Mouse (Mus musculus): Measurements from ENCODE around the gene Rmdn2.

Gene Rmdn2

GRCm38 (mm10) chr17:79614691-79615588 is 3.3 kb downstream of the Rmdn2 start:
- in situ Hi-C loops (cut with MboI; ENCODE audit: low sequenced_read_pairs) = no loop called here

GRCm38 (mm10) chr17:79615897-79616296 is 4.2 kb downstream of the Rmdn2 start:
- in situ Hi-C loops (cut with MboI; ENCODE audit: low sequenced_read_pairs) = no loop called here

- in situ Hi-C loops (cut with MboI; ENCODE audit: low sequenced_read_pairs) = no loop called here
Observed at GRCm38 (mm10) chr17:79616621-79617020, 5.0 kb downstream of the Rmdn2 start.

- in situ Hi-C loops (cut with MboI; ENCODE audit: low sequenced_read_pairs) = no loop called here
Observed at GRCm38 (mm10) chr17:79618455-79618854, 6.8 kb downstream of the Rmdn2 start.

GRCm38 (mm10) chr17:79618984-79619383 is 7.3 kb downstream of the Rmdn2 start:
- in situ Hi-C loops (cut with MboI; ENCODE audit: low sequenced_read_pairs) = no loop called here

GRCm38 (mm10) chr17:79622050-79622449 is 10.4 kb downstream of the Rmdn2 start:
- in situ Hi-C loops (cut with MboI; ENCODE audit: low sequenced_read_pairs) = no loop called here

DNA sequence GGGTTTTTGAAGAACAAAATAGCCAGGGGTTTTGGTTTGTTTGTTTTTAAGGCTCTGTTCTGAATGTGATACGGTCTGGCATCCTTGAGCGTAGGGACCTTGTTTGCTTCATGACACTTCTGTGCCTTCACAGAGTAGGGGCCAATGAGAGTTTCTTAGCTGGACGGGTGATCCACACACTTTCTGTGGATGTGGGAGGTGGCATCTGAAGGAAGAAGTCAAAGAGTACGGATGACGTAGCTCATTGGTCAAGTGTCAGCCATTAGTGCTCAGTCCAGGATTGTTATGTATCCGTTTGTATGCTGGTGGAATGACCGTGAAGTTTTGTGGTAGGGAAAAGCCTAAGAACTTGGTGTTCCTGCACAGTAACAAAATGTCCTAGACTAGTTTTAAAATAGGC is 10.9 kb downstream of the Rmdn2 start:
- in situ Hi-C loops (cut with MboI; ENCODE audit: low sequenced_read_pairs) = no loop called here

DNA sequence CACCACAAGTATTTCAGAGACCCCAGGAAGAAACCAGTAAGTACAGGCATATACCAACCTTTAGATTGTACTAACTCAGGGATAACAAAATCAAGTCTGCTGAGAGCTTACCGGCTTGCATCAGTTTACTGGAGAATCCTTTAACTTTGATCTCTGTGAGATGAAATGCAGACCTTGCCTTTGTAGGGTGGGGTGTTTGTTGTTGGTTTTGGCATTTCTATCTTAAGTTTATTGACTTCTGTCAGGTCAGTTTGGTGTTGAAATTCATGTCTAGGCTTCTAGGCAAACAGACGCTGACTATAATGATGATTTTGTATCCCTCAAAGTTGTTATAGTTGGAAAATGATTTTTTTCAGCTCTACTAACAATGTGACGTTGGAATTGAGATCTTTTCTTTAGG is 12.2 kb downstream of the Rmdn2 start:
- in situ Hi-C loops (cut with MboI; ENCODE audit: low sequenced_read_pairs) = no loop called here

- in situ Hi-C loops (cut with MboI; ENCODE audit: low sequenced_read_pairs) = no loop called here
Observed at GRCm38 (mm10) chr17:79626241-79626816, 14.7 kb downstream of the Rmdn2 start.

- in situ Hi-C loops (cut with MboI; ENCODE audit: low sequenced_read_pairs) = loop anchor here (25.0 kb wide), 1 partner anchor 187 kb away; no protein-coding TSS in a partner anchor
Observed at GRCm38 (mm10) chr17:79649893-79650292, 38.2 kb downstream of the Rmdn2 start.

- in situ Hi-C loops (cut with MboI; ENCODE audit: low sequenced_read_pairs) = loop anchor here (25.0 kb wide), 1 partner anchor 187 kb away; no protein-coding TSS in a partner anchor
Observed at GRCm38 (mm10) chr17:79650297-79650696, 38.6 kb downstream of the Rmdn2 start.

DNA sequence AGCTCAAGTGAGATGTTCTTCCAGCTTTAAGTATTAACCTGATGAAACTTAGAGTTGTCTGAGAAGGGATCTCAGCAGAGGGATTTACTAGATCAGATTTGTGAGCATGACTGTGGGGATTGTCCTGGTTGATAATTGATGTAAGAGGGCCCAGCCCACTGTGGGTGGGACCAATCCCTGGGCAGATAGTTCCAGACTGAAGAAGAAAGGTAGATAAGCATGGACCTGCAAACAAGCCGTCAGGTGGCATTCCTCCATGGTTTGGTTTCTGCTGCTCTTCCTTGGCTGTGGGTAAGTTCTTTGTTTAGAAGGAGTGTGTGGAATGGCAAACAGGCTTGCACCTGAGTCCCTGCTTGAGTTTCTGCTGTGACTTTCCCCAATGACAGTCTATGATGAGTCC is 41.5 kb downstream of the Rmdn2 start:
- in situ Hi-C loops (cut with MboI; ENCODE audit: low sequenced_read_pairs) = loop anchor here (25.0 kb wide), 1 partner anchor 184 kb away; no protein-coding TSS in a partner anchor

- in situ Hi-C loops (cut with MboI; ENCODE audit: low sequenced_read_pairs) = loop anchor here (25.0 kb wide), 1 partner anchor 183 kb away; no protein-coding TSS in a partner anchor
Observed at GRCm38 (mm10) chr17:79654187-79654586, 42.5 kb downstream of the Rmdn2 start.

- in situ Hi-C loops (cut with MboI; ENCODE audit: low sequenced_read_pairs) = loop anchor here (25.0 kb wide), 1 partner anchor 180 kb away; no protein-coding TSS in a partner anchor
Observed at GRCm38 (mm10) chr17:79657785-79658184, 46.1 kb downstream of the Rmdn2 start.

- in situ Hi-C loops (cut with MboI; ENCODE audit: low sequenced_read_pairs) = loop anchor here (25.0 kb wide), 1 partner anchor 179 kb away; no protein-coding TSS in a partner anchor
Observed at GRCm38 (mm10) chr17:79658452-79658851, 46.8 kb downstream of the Rmdn2 start.

DNA sequence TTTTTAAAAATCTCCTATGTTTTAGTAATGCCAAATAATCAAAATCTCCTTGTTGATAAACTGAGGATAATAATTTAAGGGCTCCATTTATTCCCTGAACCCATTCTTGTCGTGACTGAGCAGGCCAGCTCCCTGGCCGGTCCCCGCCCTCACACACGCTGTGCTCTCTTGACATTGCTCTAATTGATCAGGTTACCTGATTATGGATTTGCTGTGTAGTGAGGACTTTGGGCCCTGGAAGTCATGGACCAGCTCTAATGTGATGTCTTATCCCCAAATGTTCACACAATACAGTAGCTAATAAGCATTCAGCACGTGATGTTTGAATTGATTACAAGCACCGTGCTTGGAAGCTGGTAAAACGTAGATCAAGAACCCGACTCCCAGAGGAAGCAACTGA is 47.2 kb downstream of the Rmdn2 start:
- in situ Hi-C loops (cut with MboI; ENCODE audit: low sequenced_read_pairs) = loop anchor here (25.0 kb wide), 1 partner anchor 178 kb away; no protein-coding TSS in a partner anchor

DNA sequence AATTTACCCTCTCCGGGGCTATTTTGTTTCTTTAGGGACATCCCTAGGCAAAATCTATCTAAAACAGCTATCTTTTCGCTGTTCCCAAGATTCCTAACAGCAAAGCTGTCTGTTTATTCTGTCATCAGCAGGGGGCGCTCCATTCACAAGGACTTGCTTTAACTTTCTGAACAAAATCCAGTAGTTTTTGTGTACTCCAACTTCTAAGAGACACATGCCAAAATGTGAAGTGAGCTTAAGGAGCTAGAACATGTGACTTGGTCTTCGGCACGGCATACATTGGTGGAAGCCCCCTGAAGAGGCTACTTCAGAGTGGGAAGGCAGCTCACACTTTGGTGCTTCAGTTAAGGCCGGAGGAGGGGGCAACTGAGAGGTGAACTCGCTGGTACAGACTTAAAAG is 49.7 kb downstream of the Rmdn2 start:
- in situ Hi-C loops (cut with MboI; ENCODE audit: low sequenced_read_pairs) = loop anchor here (10.0 to 25.0 kb wide), 2 partner anchors 176 to 343 kb away; no protein-coding TSS in a partner anchor

- in situ Hi-C loops (cut with MboI; ENCODE audit: low sequenced_read_pairs) = loop anchor here (10.0 to 25.0 kb wide), 2 partner anchors 175 to 343 kb away; no protein-coding TSS in a partner anchor
Observed at GRCm38 (mm10) chr17:79661848-79662247, 50.2 kb downstream of the Rmdn2 start.

GRCm38 (mm10) chr17:79663393-79664105 is 51.9 kb downstream of the Rmdn2 start:
- in situ Hi-C loops (cut with MboI; ENCODE audit: low sequenced_read_pairs) = loop anchor here (10.0 to 25.0 kb wide), 2 partner anchors 174 to 341 kb away; no protein-coding TSS in a partner anchor

DNA sequence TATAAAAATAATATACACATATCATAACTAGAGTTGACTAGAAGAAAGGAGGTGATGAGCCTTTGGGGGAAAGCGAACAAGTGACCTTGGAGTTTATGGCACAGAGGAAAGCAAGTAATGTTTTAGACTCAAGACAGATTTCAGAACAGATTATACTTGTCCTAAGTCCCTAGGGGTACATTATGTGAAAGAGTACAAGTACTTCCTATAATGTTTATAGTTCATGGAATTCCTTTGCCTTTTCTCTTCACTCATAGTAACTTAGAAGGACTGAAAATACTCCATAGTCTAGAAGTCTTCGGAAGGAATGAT is 52.4 kb downstream of the Rmdn2 start:
- in situ Hi-C loops (cut with MboI; ENCODE audit: low sequenced_read_pairs) = loop anchor here (10.0 to 25.0 kb wide), 2 partner anchors 173 to 341 kb away; no protein-coding TSS in a partner anchor

GRCm38 (mm10) chr17:79670837-79671236 is 59.2 kb downstream of the Rmdn2 start:
- in situ Hi-C loops (cut with MboI; ENCODE audit: low sequenced_read_pairs) = loop anchor here (25.0 kb wide), 1 partner anchor 166 kb away; no protein-coding TSS in a partner anchor
